Mouse (Mus musculus) MEL (cell line): ENCODE measurements around the gene Adamtsl3. TPM values are rescaled to one million over a fixed set of nuclear protein-coding genes. Genes with fewer than 3 reads are reported as not detected.

ENCODE experiments used
- DNase-seq: peaks from one replicate; pipeline ENCODE4 v3.0.0; 2011; ENCODE audit warnings: low read depth, low spot score
- H3K27ac ChIP-seq: 2 replicates; pipeline ENCODE4 v1.5.1; 2012; ENCODE audit warnings: low read depth, mild to moderate bottlenecking, control low read depth, low read length, moderate library complexity; ENCODE audit not compliant: control insufficient read depth
- H3K27me3 ChIP-seq, 2 experiments: fragments of 150-350 bp in 1 of 2; sonication (generic) in 1 of 2; 2 replicates each; pipeline ENCODE4 v1.6.1; 2012; ENCODE audit warnings: low read length in 2 of 2, mild to moderate bottlenecking in 2 of 2, improper control_type of control experiment in 1 of 2, moderate library complexity in 1 of 2; ENCODE audit not compliant: insufficient read depth in 2 of 2, control insufficient read depth in 1 of 2
- H3K36me3 ChIP-seq, 2 experiments: 2 replicates each; pipeline ENCODE4 v1.6.1; 2012 to 2014; ENCODE audit warnings: low read length in 2 of 2, improper control_type of control experiment in 1 of 2, inconsistent platforms in 1 of 2, mild to moderate bottlenecking in 1 of 2; ENCODE audit not compliant: insufficient read depth in 2 of 2, control insufficient read depth in 1 of 2
- H3K4me1 ChIP-seq, 2 experiments: fragments of 150-350 bp in 1 of 2; sonication (generic) in 1 of 2; 2 replicates each; pipeline ENCODE4 v1.6.1; 2012; ENCODE audit warnings: low read length in 2 of 2, improper control_type of control experiment in 1 of 2, mild to moderate bottlenecking in 1 of 2; ENCODE audit not compliant: insufficient read depth in 2 of 2, control insufficient read depth in 1 of 2
- H3K4me3 ChIP-seq, 2 experiments: fragments of 150-350 bp in 1 of 2; sonication (generic) in 1 of 2; 2 replicates each; pipeline ENCODE4 v1.5.1; 2012; ENCODE audit warnings: low read depth in 2 of 2, low read length in 2 of 2, mild to moderate bottlenecking in 2 of 2, moderate library complexity in 2 of 2, control low read depth in 1 of 2, improper control_type of control experiment in 1 of 2; ENCODE audit not compliant: control insufficient read depth in 1 of 2, insufficient read depth in 1 of 2
- H3K79me2 ChIP-seq: 2 replicates; pipeline ENCODE4 v1.6.1; 2012; ENCODE audit warnings: mild to moderate bottlenecking, low read length, moderate library complexity; ENCODE audit not compliant: control insufficient read depth, poor library complexity, insufficient read depth
- H3K9ac ChIP-seq: 2 replicates; pipeline ENCODE4 v1.6.1; 2012; ENCODE audit warnings: low read depth, mild to moderate bottlenecking, control low read depth, low read length, moderate library complexity; ENCODE audit not compliant: control insufficient read depth, poor library complexity, severe bottlenecking
- H3K9me3 ChIP-seq: fragments of 150-350 bp; sonication (generic); replicated peaks from 2 replicates; pipeline ENCODE4 v1.6.1; 2012; ENCODE audit warnings: mild to moderate bottlenecking, low read length, improper control_type of control experiment, moderate library complexity; ENCODE audit not compliant: insufficient read depth
- BHLHE40 ChIP-seq: IDR thresholded peaks from 2 replicates; pipeline ENCODE4 v1.6.1; 2012; ENCODE audit warnings: low read depth, mild to moderate bottlenecking, inconsistent platforms, low read length, improper control_type of control experiment, borderline replicate concordance
- CHD1 ChIP-seq: IDR thresholded peaks from 2 replicates; pipeline ENCODE4 v1.6.1; 2012; ENCODE audit warnings: low read depth, mild to moderate bottlenecking, inconsistent platforms, low read length, improper control_type of control experiment
- CTCF ChIP-seq, 3 experiments: IDR thresholded peaks in 2 of 3; conservative IDR thresholded peaks in 1 of 3; 2 replicates each; pipeline ENCODE4 v1.5.1; 2011 to 2012; ENCODE audit warnings: low read length in 3 of 3, low read depth in 2 of 3, mild to moderate bottlenecking in 2 of 3, improper control_type of control experiment in 1 of 3, inconsistent platforms in 1 of 3, mixed read lengths in 1 of 3, moderate library complexity in 1 of 3; ENCODE audit not compliant: control insufficient read depth in 1 of 3, insufficient read depth in 1 of 3, poor library complexity in 1 of 3, severe bottlenecking in 1 of 3
- ELF1 ChIP-seq: IDR thresholded peaks from 2 replicates; pipeline ENCODE4 v1.6.1; 2014; ENCODE audit warnings: low read depth, mild to moderate bottlenecking, inconsistent platforms, low read length, improper control_type of control experiment, moderate library complexity
- ETS1 ChIP-seq: IDR thresholded peaks from 2 replicates; pipeline ENCODE4 v1.6.1; 2012; ENCODE audit warnings: low read depth, mild to moderate bottlenecking, inconsistent platforms, low read length, improper control_type of control experiment, moderate library complexity
- GABPA ChIP-seq: IDR thresholded peaks from 2 replicates; pipeline ENCODE4 v1.6.1; 2012; ENCODE audit warnings: low read depth, mild to moderate bottlenecking, inconsistent platforms, low read length, improper control_type of control experiment, moderate library complexity
- GATA1 ChIP-seq: IDR thresholded peaks from 2 replicates; pipeline ENCODE4 v1.6.1; 2011; ENCODE audit warnings: low read depth, low read length, improper control_type of control experiment
- MAFK ChIP-seq: IDR thresholded peaks from 2 replicates; pipeline ENCODE4 v1.6.1; 2011; ENCODE audit warnings: low read depth, mild to moderate bottlenecking, low read length, improper control_type of control experiment, borderline replicate concordance
- MAX ChIP-seq: IDR thresholded peaks from 2 replicates; pipeline ENCODE4 v1.6.1; 2011; ENCODE audit warnings: low read length, improper control_type of control experiment
- MYB ChIP-seq: IDR thresholded peaks from 2 replicates; pipeline ENCODE4 v1.6.1; 2011; ENCODE audit warnings: mild to moderate bottlenecking, low read depth, low read length, improper control_type of control experiment
- NELFE ChIP-seq: IDR thresholded peaks from 2 replicates; pipeline ENCODE4 v1.6.1; 2011; ENCODE audit warnings: low read depth, low read length, improper control_type of control experiment
- POLR2A ChIP-seq, 2 experiments: IDR thresholded peaks; 2 replicates each; pipeline ENCODE4 v1.6.1; 2011 to 2012; ENCODE audit warnings: low read length in 2 of 2, mild to moderate bottlenecking in 2 of 2, control low read depth in 1 of 2, improper control_type of control experiment in 1 of 2, low read depth in 1 of 2, moderate library complexity in 1 of 2; ENCODE audit not compliant: control insufficient read depth in 1 of 2, insufficient read depth in 1 of 2, poor library complexity in 1 of 2
- POLR2AphosphoS2 ChIP-seq: IDR thresholded peaks from 2 replicates; pipeline ENCODE4 v1.6.1; 2011; ENCODE audit warnings: low read length, improper control_type of control experiment
- RCOR1 ChIP-seq: IDR thresholded peaks from 2 replicates; pipeline ENCODE4 v1.6.1; 2012; ENCODE audit warnings: low read depth, mild to moderate bottlenecking, inconsistent platforms, low read length, improper control_type of control experiment
- SIN3A ChIP-seq: IDR thresholded peaks from 2 replicates; pipeline ENCODE4 v1.6.1; 2012; ENCODE audit warnings: low read length, improper control_type of control experiment, inconsistent platforms
- SMC3 ChIP-seq: IDR thresholded peaks from 2 replicates; pipeline ENCODE4 v1.6.1; 2011; ENCODE audit warnings: low read depth, low read length, improper control_type of control experiment
- USF1 ChIP-seq: IDR thresholded peaks from 2 replicates; pipeline ENCODE4 v1.6.1; 2014; ENCODE audit warnings: low read depth, mild to moderate bottlenecking, inconsistent platforms, low read length, improper control_type of control experiment, moderate library complexity
- ZMIZ1 ChIP-seq: IDR thresholded peaks from 2 replicates; pipeline ENCODE4 v1.6.1; 2012; ENCODE audit warnings: low read depth, mild to moderate bottlenecking, inconsistent platforms, low read length, improper control_type of control experiment, moderate library complexity
- polyA plus RNA-seq, 2 experiments: library from polyadenylated mRNA; stranded (reverse) in 1 of 2; unstranded in 1 of 2; fragments of >175 nt in 1 of 2; fragments of >200 nt in 1 of 2; gene quantifications; 2 replicates each; pipeline versions ENCODE4 v1.2.1 to v1.2.4; 2012; ENCODE audit warnings: low replicate concordance in 2 of 2, low read depth in 1 of 2; ENCODE audit not compliant: insufficient read length in 2 of 2, insufficient read depth in 1 of 2, missing spikeins in 1 of 2
- total RNA-seq: library from RNA; depleted of rRNA; stranded (reverse); fragments of 300-350 nt; gene quantifications from 2 replicates; pipeline ENCODE4 v1.2.3, GENCODE M21; 2012

Adamtsl3 gene
- total and polyA plus RNA-seq, 3 experiments: not detected

- TF ChIP-seq POLR2AphosphoS2: no peak
- TF ChIP-seq USF1: no peak
- no peak for TF ChIP-seq ZMIZ1
- no peak for TF ChIP-seq SMC3
- no peak for TF ChIP-seq CTCF (IDR thresholded peaks at IDR 0.05 in 2 of 3, conservative IDR thresholded peaks at IDR 0.05 in 1 of 3; ENCODE audit: control insufficient read depth in 1 of 3, insufficient read depth in 1 of 3, low read depth in 2 of 3, low read length in 3 of 3, poor library complexity in 1 of 3, severe bottlenecking in 1 of 3)
- TF ChIP-seq MAFK: no peak
- no peak for TF ChIP-seq POLR2A (IDR thresholded peaks at IDR 0.05; ENCODE audit: control insufficient read depth in 1 of 2, insufficient read depth in 1 of 2, low read depth in 1 of 2, low read length in 2 of 2, poor library complexity in 1 of 2)
- TF ChIP-seq NELFE: no peak
- no peak for TF ChIP-seq MYB
- no peak for TF ChIP-seq CHD1
- TF ChIP-seq ETS1: no peak
- Histone ChIP-seq H3K36me3 (no peaks in the 10 kb centered on the region), H3K4me1 (no peaks in the 10 kb centered on the region), H3K9ac (no peak overlapping the region), H3K4me3 (no peak overlapping the region), H3K9me3 (no peaks in the 10 kb centered on the region), H3K79me2 (no peaks in the 10 kb centered on the region), H3K27me3 (no peaks in the 10 kb centered on the region), H3K27ac (no peak overlapping the region)
- no peak for DNase-seq
These were observed 216.5 kb downstream of the Adamtsl3 start for GRCm38 (mm10) chr7:82552005-82552404.

DNA sequence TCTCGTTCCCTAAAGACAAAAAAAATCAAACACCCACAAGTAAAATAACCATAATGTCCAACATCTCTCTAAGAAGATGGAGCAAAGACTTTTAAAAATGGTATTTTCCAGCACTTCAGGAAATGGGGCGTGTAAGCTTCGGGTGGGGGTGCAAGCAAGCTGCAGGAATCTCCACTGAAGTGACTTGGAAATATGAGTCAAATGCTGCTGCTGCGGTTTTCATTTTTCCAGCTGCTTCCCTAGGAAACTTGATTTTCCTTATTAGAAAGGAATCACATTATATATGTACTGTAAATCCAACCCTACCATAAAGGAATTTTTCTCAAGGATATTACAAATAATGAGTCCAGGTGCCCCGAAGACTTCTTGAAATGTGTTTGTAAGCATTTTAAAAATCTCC lies 220.3 kb downstream of the Adamtsl3 start:
- Histone ChIP-seq H3K27ac (no peak overlapping the region), H3K79me2 (no peaks in the 10 kb centered on the region), H3K27me3 (no peaks in the 10 kb centered on the region), H3K9me3 (no peaks in the 10 kb centered on the region), H3K36me3 (no peaks in the 10 kb centered on the region), H3K4me3 (no peak overlapping the region), H3K9ac (no peak overlapping the region), H3K4me1 (no peaks in the 10 kb centered on the region)
- TF ChIP-seq ZMIZ1 (no peak), SIN3A (no peak), BHLHE40 (no peak), ELF1 (no peak), MYB (no peak), GABPA (no peak), MAX (no peak), RCOR1 (no peak), CTCF (IDR thresholded peaks at IDR 0.05 in 2 of 3, conservative IDR thresholded peaks at IDR 0.05 in 1 of 3; ENCODE audit: control insufficient read depth in 1 of 3, insufficient read depth in 1 of 3, low read depth in 2 of 3, low read length in 3 of 3, poor library complexity in 1 of 3, severe bottlenecking in 1 of 3) (no peak), GATA1 (no peak), CHD1 (no peak)
- DNase-seq: no peak
